Mouse (Mus musculus) forebrain, postnatal 0 days (tissue): Measurements from ENCODE around the gene Suds3. TPM values are rescaled to one million over a fixed set of nuclear protein-coding genes. Genes with fewer than 3 reads are reported as not detected.

Source experiments
- ATAC-seq: fragments of 200-750 bp; cut with Nextera tagmentation; 2 replicates; pipeline ENCODE4 v1.8.0; 2017; ENCODE audit warnings: mild to moderate bottlenecking, moderate library complexity
- DNase-seq: peaks from one replicate; pipeline ENCODE4 v3.0.0-alpha.2; 2015
- H3K27ac ChIP-seq: fragments of 300-500 bp; sonication (generic); 2 replicates; pipeline ENCODE4 v1.5.1; 2014; ENCODE audit warnings: low read depth, mild to moderate bottlenecking, antibody characterized with exemption, low read length, moderate library complexity, mixed read lengths
- H3K27me3 ChIP-seq: fragments of 300-500 bp; sonication (generic); 2 replicates; pipeline ENCODE4 v1.6.1; 2014; ENCODE audit warnings: mild to moderate bottlenecking, low read length, mixed read lengths; ENCODE audit not compliant: insufficient read depth
- H3K36me3 ChIP-seq: fragments of 300-500 bp; sonication (generic); 2 replicates; pipeline ENCODE4 v1.6.1; 2014; ENCODE audit warnings: mild to moderate bottlenecking, moderate library complexity; ENCODE audit not compliant: insufficient read depth
- H3K4me1 ChIP-seq: fragments of 300-500 bp; sonication (generic); 2 replicates; pipeline ENCODE4 v1.6.1; 2014; ENCODE audit warnings: antibody characterized with exemption; ENCODE audit not compliant: insufficient read depth
- H3K4me2 ChIP-seq: fragments of 300-500 bp; sonication (generic); 2 replicates; pipeline ENCODE4 v1.6.1; 2014; ENCODE audit warnings: low read depth, mild to moderate bottlenecking, moderate library complexity
- H3K4me3 ChIP-seq: fragments of 300-500 bp; sonication (generic); 2 replicates; pipeline ENCODE4 v1.5.1; 2014; ENCODE audit warnings: low read depth, low read length, mixed read lengths
- H3K9ac ChIP-seq: fragments of 300-500 bp; sonication (generic); 2 replicates; pipeline ENCODE4 v1.6.1; 2014; ENCODE audit warnings: mild to moderate bottlenecking
- H3K9me3 ChIP-seq: fragments of 300-500 bp; sonication (generic); 2 replicates; pipeline ENCODE4 v1.6.1; 2016; ENCODE audit warnings: low read length
- CTCF ChIP-seq: sonication (generic); IDR thresholded peaks from 2 replicates; pipeline ENCODE4 v1.5.1; 2016; ENCODE audit warnings: antibody characterized with exemption, control low read depth, low read depth
- WGBS: fragments of 180-500 bp; shearing (Covaris S2); extraction: QIAGEN DNeasy Blood & Tissue Kit; methylation state at CpG from one replicate; pipeline ENCODE4 v1.1.7; 2014; 5-methylcytosine and 5-hydroxymethylcytosine counted together
- polyA plus RNA-seq: library from polyadenylated mRNA; unstranded; fragments of >200 nt; fragmentation: Nextera tagmentation; extraction: Ambion mirVana; gene quantifications from 2 replicates; pipeline ENCODE4 v1.2.1, GENCODE M21; 2015
- total RNA-seq: library from RNA; depleted of rRNA; stranded (reverse); fragments of >200 nt; gene quantifications from 2 replicates; pipeline ENCODE4 v1.2.3, GENCODE M21; 2014

Gene Suds3
- total and polyA plus RNA-seq, 2 experiments from 2014 or later: 75.9 to 83.5 TPM

DNA sequence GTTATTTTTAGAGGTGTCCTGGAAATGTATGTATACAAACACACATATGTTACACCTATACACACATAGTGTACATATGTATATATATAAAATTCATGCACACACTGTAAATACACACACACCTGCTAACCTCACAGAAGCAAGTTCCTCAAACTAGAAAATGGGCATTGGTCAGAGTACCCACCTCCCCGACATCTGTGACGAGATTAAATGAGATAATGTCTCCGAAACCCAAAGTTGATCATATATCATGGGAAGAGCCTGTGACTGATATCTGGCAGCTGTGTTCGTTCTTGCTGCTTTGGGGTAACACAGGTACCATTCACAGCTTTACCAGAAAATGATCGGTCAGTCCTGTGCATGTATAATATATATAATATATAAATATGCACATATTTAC lies 20.7 kb upstream of the Suds3 start:
- DNase-seq: no peak
- Histone ChIP-seq H3K36me3 (no peaks in the 10 kb centered on the region), H3K9me3 (no peaks in the 10 kb centered on the region), H3K4me2 (no peak overlapping the region), H3K9ac (no peak overlapping the region), H3K27me3 (no peaks in the 10 kb centered on the region), H3K4me1 (no peaks in the 10 kb centered on the region), H3K4me3 (no peak overlapping the region), H3K27ac (no peak overlapping the region)
- ATAC-seq: no peak
- no peak for TF ChIP-seq CTCF
- WGBS: 92% methylated on average over 5 of the region's 5 CpGs

- ATAC-seq (no peak), DNase-seq (no peak)
- H3K9me3 ChIP-seq: no peaks in the 10 kb centered on the region
- H3K27me3 ChIP-seq: no peaks in the 10 kb centered on the region
- 50% methylated on average over 9 of the region's 9 CpGs for WGBS
- no peak overlapping the region for H3K4me3 ChIP-seq
- no peaks in the 10 kb centered on the region for H3K4me1 ChIP-seq
- H3K4me2 ChIP-seq: no peak overlapping the region
- no peaks in the 10 kb centered on the region for H3K36me3 ChIP-seq
- H3K27ac ChIP-seq: no peak overlapping the region
- H3K9ac ChIP-seq: no peak overlapping the region
- TF ChIP-seq CTCF: no peak
These were observed 20.0 kb upstream of the Suds3 start for GRCm38 (mm10) chr5:117135869-117136268.

- DNase-seq: no peak
- Histone ChIP-seq H3K27me3 (no peaks in the 10 kb centered on the region), H3K4me2 (no peak overlapping the region), H3K4me1 (no peaks in the 10 kb centered on the region), H3K4me3 (no peak overlapping the region), H3K9me3 (no peaks in the 10 kb centered on the region), H3K27ac (no peak overlapping the region), H3K9ac (no peak overlapping the region), H3K36me3 (no peaks in the 10 kb centered on the region)
- WGBS: 75% methylated on average over 3 of the region's 3 CpGs
- ATAC-seq: no peak
- no peak for TF ChIP-seq CTCF
These were observed 19.1 kb upstream of the Suds3 start for GRCm38 (mm10) chr5:117134889-117135456.

- no peak for TF ChIP-seq CTCF
- Histone ChIP-seq H3K36me3 (no peaks in the 10 kb centered on the region), H3K4me2 (no peak overlapping the region), H3K9me3 (no peaks in the 10 kb centered on the region), H3K9ac (no peak overlapping the region), H3K27ac (no peak overlapping the region), H3K4me3 (no peak overlapping the region), H3K27me3 (no peaks in the 10 kb centered on the region), H3K4me1 (no peaks in the 10 kb centered on the region)
- 83% methylated on average over 19 of the region's 19 CpGs for WGBS
- no peak for DNase-seq
- ATAC-seq: no peak
These were observed 18.4 kb upstream of the Suds3 start for GRCm38 (mm10) chr5:117134066-117134888.

DNA sequence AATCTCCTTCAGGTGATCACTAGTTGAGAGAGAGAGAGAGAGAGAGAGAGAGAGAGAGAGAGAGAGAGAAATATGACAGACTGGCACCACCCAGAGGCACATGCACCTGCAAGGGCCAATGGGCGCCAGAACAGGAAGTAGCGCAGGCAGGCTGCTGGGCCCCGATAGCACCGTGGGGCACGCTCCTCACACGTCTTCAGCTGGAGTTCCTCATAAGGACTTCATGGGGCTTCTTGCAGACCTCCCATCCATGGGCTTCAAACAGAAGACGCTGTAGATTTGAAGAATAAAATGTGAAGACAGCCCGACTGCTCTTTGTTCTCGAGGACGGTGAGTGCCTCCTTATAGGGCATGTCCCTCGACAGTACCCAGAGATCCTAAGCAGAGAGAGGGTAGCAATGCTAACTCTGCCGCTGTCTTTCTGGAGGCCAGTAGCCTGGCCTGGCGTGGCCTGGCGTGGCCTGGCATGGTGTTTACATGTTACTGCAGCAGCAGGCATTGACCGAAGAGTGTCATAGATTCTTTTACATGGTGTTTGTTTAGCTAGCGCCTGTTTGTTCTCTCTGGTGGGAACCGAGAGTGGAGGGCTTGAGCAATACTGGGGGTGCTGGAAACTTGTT lies 17.6 kb upstream of the Suds3 start:
- 91% methylated on average over 17 of the region's 17 CpGs for whole genome bisulfite sequencing

GRCm38 (mm10) chr5:117130726-117131125 lies 14.8 kb upstream of the Suds3 start:
- WGBS: 93% methylated on average over 15 of the region's 15 CpGs
- Histone ChIP-seq H3K9ac (no peak overlapping the region), H3K27me3 (no peaks in the 10 kb centered on the region), H3K4me1 (no peaks in the 10 kb centered on the region), H3K4me3 (no peak overlapping the region), H3K36me3 (no peaks in the 10 kb centered on the region), H3K27ac (no peak overlapping the region), H3K4me2 (no peak overlapping the region), H3K9me3 (no peaks in the 10 kb centered on the region)
- no peak for DNase-seq
- no peak for ATAC-seq
- no peak for TF ChIP-seq CTCF

More for the DNA sequence above, 17.6 kb upstream of the Suds3 start:
- no peak for TF ChIP-seq CTCF
- Histone ChIP-seq H3K36me3 (no peaks in the 10 kb centered on the region), H3K4me1 (no peaks in the 10 kb centered on the region), H3K9me3 (no peaks in the 10 kb centered on the region), H3K4me2 (no peak overlapping the region), H3K9ac (no peak overlapping the region), H3K27me3 (no peaks in the 10 kb centered on the region), H3K4me3 (no peak overlapping the region), H3K27ac (no peak overlapping the region)
- DNase-seq: no peak
- no peak for ATAC-seq

GRCm38 (mm10) chr5:117127051-117127450 lies 11.1 kb upstream of the Suds3 start:
- Histone ChIP-seq H3K9ac (no peak overlapping the region), H3K36me3 (no peaks in the 10 kb centered on the region), H3K27ac (no peak overlapping the region), H3K27me3 (no peaks in the 10 kb centered on the region), H3K4me3 (no peak overlapping the region), H3K9me3 (no peaks in the 10 kb centered on the region), H3K4me1 (no peaks in the 10 kb centered on the region), H3K4me2 (no peak overlapping the region)
- DNase-seq (no peak), ATAC-seq (no peak)
- TF ChIP-seq CTCF: no peak
- WGBS: 84% methylated on average over 4 of the region's 4 CpGs
